Mouse (Mus musculus) lung, embryonic 14.5 days (tissue): Measurements from ENCODE around the gene Gdap2. TPM values are rescaled to one million over a fixed set of nuclear protein-coding genes. Genes with fewer than 3 reads are reported as not detected.

ENCODE experiments used
- ATAC-seq: fragments of 200-750 bp; cut with Nextera tagmentation; 2 replicates; pipeline ENCODE4 v1.8.0; 2017; ENCODE audit warnings: mild to moderate bottlenecking, moderate TSS enrichment, moderate library complexity; ENCODE audit not compliant: insufficient read depth
- DNase-seq: peaks from one replicate; pipeline ENCODE4 v3.0.0-alpha.2; 2015
- H3K27ac ChIP-seq: fragments of 300-500 bp; sonication (generic); 2 replicates; pipeline ENCODE4 v1.5.1; 2014; ENCODE audit warnings: low read depth, mild to moderate bottlenecking, moderate library complexity
- H3K27me3 ChIP-seq: fragments of 300-500 bp; sonication (generic); 2 replicates; pipeline ENCODE4 v1.6.1; 2014; ENCODE audit warnings: low read length, control low read depth; ENCODE audit not compliant: insufficient read depth
- H3K36me3 ChIP-seq: fragments of 300-500 bp; sonication (generic); 2 replicates; pipeline ENCODE4 v1.6.1; 2014; ENCODE audit warnings: control low read depth; ENCODE audit not compliant: insufficient read depth
- H3K4me1 ChIP-seq: fragments of 300-500 bp; sonication (generic); 2 replicates; pipeline ENCODE4 v1.6.1; 2014; ENCODE audit warnings: antibody characterized with exemption, control low read depth; ENCODE audit not compliant: insufficient read depth
- H3K4me2 ChIP-seq: fragments of 300-500 bp; sonication (generic); 2 replicates; pipeline ENCODE4 v1.6.1; 2014; ENCODE audit warnings: mild to moderate bottlenecking
- H3K4me3 ChIP-seq: fragments of 300-500 bp; sonication (generic); 2 replicates; pipeline ENCODE4 v1.5.1; 2014; ENCODE audit warnings: low read depth, low read length
- H3K9ac ChIP-seq: fragments of 300-500 bp; sonication (generic); 2 replicates; pipeline ENCODE4 v1.6.1; 2014
- H3K9me3 ChIP-seq: fragments of 300-500 bp; sonication (generic); 2 replicates; pipeline ENCODE4 v1.6.1; 2016; ENCODE audit warnings: low read depth, low read length, control low read depth
- CTCF ChIP-seq: IDR thresholded peaks from 2 replicates; pipeline ENCODE4 v1.5.1; 2016; ENCODE audit warnings: antibody characterized with exemption, low read depth
- WGBS: fragments of 180-500 bp; shearing (Covaris S2); extraction: QIAGEN DNeasy Blood & Tissue Kit; methylation state at CpG from one replicate; pipeline ENCODE4 v1.1.7; 2014; 5-methylcytosine and 5-hydroxymethylcytosine counted together
- polyA plus RNA-seq: library from polyadenylated mRNA; unstranded; fragments of >200 nt; fragmentation: Nextera tagmentation; extraction: Ambion mirVana; gene quantifications from 2 replicates; pipeline ENCODE4 v1.2.1, GENCODE M21; 2014

Gene Gdap2
- polyA plus RNA-seq: 21.9 and 22.0 TPM in 2 replicates

GRCm38 (mm10) chr3:100162315-100163105 lies at the start of gene Gdap2, which contains the start of gene Wdr3:
Gdap2 (plus strand) TSS chr3:100162381.
Wdr3 (minus strand) TSS chr3:100162407.
- Histone ChIP-seq H3K36me3 (peaks cover 20% of the 10 kb centered on the region), H3K27me3 (no peaks in the 10 kb centered on the region), H3K9me3 (no peaks in the 10 kb centered on the region), H3K4me2 (peak within 1 kb of the TSS; percentile 84), H3K9ac (peak within 1 kb of the TSS; percentile 75), H3K4me1 (peaks cover 4% of the 10 kb centered on the region), H3K4me3 (peak within 1 kb of the TSS; percentile 78), H3K27ac (peak within 1 kb of the TSS; percentile 87)
- WGBS: under 1% methylated on average over 55 of the region's 55 CpGs
- peak; percentile 99 for ATAC-seq
- no peak for TF ChIP-seq CTCF
- peak; percentile 99 for DNase-seq

DNA sequence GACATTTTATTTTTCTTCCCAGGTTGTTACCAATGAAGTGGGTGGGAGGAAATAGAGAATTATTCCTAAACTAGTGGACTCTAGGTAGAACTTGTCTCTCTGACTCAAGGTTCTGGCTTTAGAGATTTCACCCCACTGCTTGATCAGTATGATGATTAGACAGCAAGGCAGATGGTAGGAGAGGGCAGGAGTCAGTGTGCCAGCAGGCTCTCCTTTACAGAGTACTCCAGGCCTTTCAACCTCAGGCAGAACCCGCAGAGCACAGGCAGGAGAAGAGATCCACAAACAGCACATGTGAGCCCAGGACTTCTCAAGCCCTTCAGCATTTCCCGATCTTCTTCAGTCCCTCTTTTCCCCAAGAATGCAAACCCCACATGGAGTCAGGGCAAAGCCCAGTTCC lies 43.5 kb upstream of the Gdap2 start:
- no peaks in the 10 kb centered on the region for H3K27me3 ChIP-seq
- H3K9me3 ChIP-seq: no peaks in the 10 kb centered on the region
- TF ChIP-seq CTCF: no peak
- H3K27ac ChIP-seq: no peak overlapping the region
- no peak overlapping the region for H3K4me3 ChIP-seq
- no peaks in the 10 kb centered on the region for H3K4me1 ChIP-seq
- no peak overlapping the region for H3K4me2 ChIP-seq
- WGBS: 53% methylated on average over 2 of the region's 2 CpGs
- no peak for ATAC-seq
- H3K36me3 ChIP-seq: no peaks in the 10 kb centered on the region
- H3K9ac ChIP-seq: no peak overlapping the region
- no peak for DNase-seq

- no peak overlapping the region for H3K9ac ChIP-seq
- H3K9me3 ChIP-seq: no peaks in the 10 kb centered on the region
- H3K4me1 ChIP-seq: no peaks in the 10 kb centered on the region
- DNase-seq (no peak), ATAC-seq (no peak)
- no peaks in the 10 kb centered on the region for H3K36me3 ChIP-seq
- H3K4me3 ChIP-seq: no peak overlapping the region
- no peaks in the 10 kb centered on the region for H3K27me3 ChIP-seq
- TF ChIP-seq CTCF: no peak
- no peak overlapping the region for H3K27ac ChIP-seq
- no peak overlapping the region for H3K4me2 ChIP-seq
- WGBS: 55% methylated on average over 2 of the region's 2 CpGs
Measured at GRCm38 (mm10) chr3:100121961-100122360, 40.2 kb upstream of the Gdap2 start.

- Histone ChIP-seq H3K9me3 (no peaks in the 10 kb centered on the region), H3K4me3 (no peak overlapping the region), H3K9ac (no peak overlapping the region), H3K4me1 (no peaks in the 10 kb centered on the region), H3K36me3 (no peaks in the 10 kb centered on the region), H3K27ac (no peak overlapping the region), H3K27me3 (no peaks in the 10 kb centered on the region), H3K4me2 (no peak overlapping the region)
- no peak for ATAC-seq
- 33% methylated on average over 1 of the region's 1 CpGs for WGBS
- DNase-seq: peak; percentile 1
- TF ChIP-seq CTCF: no peak
Measured at GRCm38 (mm10) chr3:100122445-100122844, 39.7 kb upstream of the Gdap2 start.

- Histone ChIP-seq H3K27me3 (no peaks in the 10 kb centered on the region), H3K27ac (no peak overlapping the region), H3K4me1 (peaks cover 4% of the 10 kb centered on the region), H3K4me3 (peak overlapping the region; percentile 78), H3K9me3 (no peaks in the 10 kb centered on the region), H3K36me3 (peaks cover 36% of the 10 kb centered on the region), H3K9ac (peak overlapping the region; percentile 75; the same call in 1 of the 2 replicates), H3K4me2 (peak overlapping the region; percentile 84)
- WGBS: 82% methylated on average over 15 of the region's 15 CpGs
- no peak for ATAC-seq
- no peak for DNase-seq
- no peak for TF ChIP-seq CTCF
Measured at GRCm38 (mm10) chr3:100160682-100161445, 1.3 kb upstream of the Gdap2 start.

GRCm38 (mm10) chr3:100161665-100162314 lies 391 bp upstream of the Gdap2 start:
- peaks cover 27% of the 10 kb centered on the region for H3K36me3 ChIP-seq
- 1% methylated on average over 35 of the region's 35 CpGs for WGBS
- H3K4me2 ChIP-seq: peak overlapping the region; percentile 84
- no peak for ATAC-seq
- H3K4me3 ChIP-seq: peak overlapping the region; percentile 78
- TF ChIP-seq CTCF: no peak
- H3K27ac ChIP-seq: peak overlapping the region; percentile 87; the same call in 1 of the 2 replicates
- no peaks in the 10 kb centered on the region for H3K9me3 ChIP-seq
- DNase-seq: peak; percentile 11
- H3K27me3 ChIP-seq: no peaks in the 10 kb centered on the region
- H3K4me1 ChIP-seq: peaks cover 4% of the 10 kb centered on the region
- peak overlapping the region; percentile 75 for H3K9ac ChIP-seq
